Mouse (Mus musculus): ENCODE results near the gene Crim1.

DNA sequence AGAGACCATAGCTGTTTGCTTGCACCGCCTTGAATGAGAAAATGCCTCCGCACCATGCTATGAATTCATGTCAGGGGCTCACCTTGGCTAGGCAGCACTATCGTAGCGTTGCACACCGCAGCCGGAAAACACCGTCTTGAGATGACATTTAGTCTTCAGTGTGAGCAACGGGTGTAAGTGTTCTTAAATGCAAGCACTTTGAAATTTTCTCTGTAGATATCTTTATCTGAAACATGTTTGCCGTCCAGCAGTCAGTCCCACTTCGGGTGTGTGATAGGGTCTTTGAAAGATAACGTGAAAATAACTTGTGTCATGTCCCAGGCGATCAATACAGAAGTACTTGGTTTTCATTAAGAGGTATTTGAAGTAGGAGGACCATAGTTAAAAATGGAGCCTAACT is 36.1 kb downstream of the Crim1 start:
- TF ChIP-seq CTCF (conservative IDR thresholded peaks at IDR 0.05; ENCODE audit: insufficient read depth, insufficient read length, low read depth, low read length) (no peak), POLR2A (IDR thresholded peaks at IDR 0.05; ENCODE audit: low read depth, low read length) (no peak)
